Mouse (Mus musculus) effector memory CD4-positive, alpha-beta T cell, adult 5 months (primary cell): ENCODE data around the gene Ptgir. TPM values are rescaled to one million over a fixed set of nuclear protein-coding genes. Genes with fewer than 3 reads are reported as not detected.

ENCODE experiments used
- polyA plus RNA-seq: library from polyadenylated mRNA; unstranded; fragments of 100-300 nt; shearing (Covaris generic); gene quantifications from one replicate; pipeline ENCODE4 v1.2.1, GENCODE M21; 2017

The Ptgir gene
- 0.34 TPM for polyA plus RNA-seq

GRCm38 (mm10) chr7:16906281-16906680, at the start of gene Ptgir:
Gene Ptgir, plus strand, starts transcription at chr7:16906490.

GRCm38 (mm10) chr7:16875310-16875325, 31.2 kb upstream of the Ptgir start, which contains the start of gene Dact3:
Gene Dact3, plus strand, starts transcription at chr7:16875317.

GRCm38 (mm10) chr7:16891641-16892351, 14.5 kb upstream of the Ptgir start, which contains the start of gene Gng8:
Gene Gng8, plus strand, starts transcription at chr7:16891786.

GRCm38 (mm10) chr7:16924037-16924834, 17.9 kb downstream of the Ptgir start, which contains the start of gene Calm3:
Gene Calm3, minus strand, starts transcription at chr7:16924114.

GRCm38 (mm10) chr7:16944061-16944807, 37.9 kb downstream of the Ptgir start, which contains the start of gene Pnmal2:
Gene Pnmal2, plus strand, starts transcription at chr7:16944682.

GRCm38 (mm10) chr7:16959539-16960187, 53.4 kb downstream of the Ptgir start, which contains the start of gene Pnmal1:
Gene Pnmal1, plus strand, starts transcription at chr7:16959679.

Other genes starting within 250 kb of the Ptgir start
- gene Ceacam15, start 230.8 kb upstream of the Ptgir start, polyA plus RNA-seq, result not detected
- gene Ceacam9, start 184.6 kb upstream of the Ptgir start, polyA plus RNA-seq, result not detected
- 83.6 TPM for gene Ap2s1, start 168.1 kb upstream of the Ptgir start, polyA plus RNA-seq
- gene Slc1a5, start 125.2 kb upstream of the Ptgir start, polyA plus RNA-seq, result 289 TPM
- 61.7 TPM for gene Strn4, start 90.6 kb upstream of the Ptgir start, polyA plus RNA-seq
- 19.9 TPM for gene Fkrp, start 89.8 kb upstream of the Ptgir start, polyA plus RNA-seq
- gene Prkd2, start 63.6 kb upstream of the Ptgir start, polyA plus RNA-seq, result 119 TPM
- 0.25 TPM for gene Dact3, start 31.2 kb upstream of the Ptgir start, polyA plus RNA-seq
- gene Gng8, start 14.7 kb upstream of the Ptgir start, polyA plus RNA-seq, result not detected
- gene Calm3, start 17.6 kb downstream of the Ptgir start, polyA plus RNA-seq, result 87.7 TPM
- not detected for gene Pnmal2, start 38.2 kb downstream of the Ptgir start, polyA plus RNA-seq
- gene Pnmal1, start 53.2 kb downstream of the Ptgir start, polyA plus RNA-seq, result not detected
- 1.2 TPM for gene Gm42372, start 76.6 kb downstream of the Ptgir start, polyA plus RNA-seq
- 0.10 TPM for gene Ccdc8, start 86.2 kb downstream of the Ptgir start, polyA plus RNA-seq
- 77.8 TPM for gene Ppp5c, start 121.4 kb downstream of the Ptgir start, polyA plus RNA-seq
- 0.46 TPM for gene Hif3a, start 155.9 kb downstream of the Ptgir start, polyA plus RNA-seq
- 0.50 TPM for gene Psg16, start 167.6 kb downstream of the Ptgir start, polyA plus RNA-seq
- gene Ceacam3, start 243.8 kb downstream of the Ptgir start, polyA plus RNA-seq, result not detected